Mouse (Mus musculus): ENCODE measurements around the gene Necab2.

Gene Necab2

GRCm38 (mm10) chr8:119446211-119446989 lies at the start of gene Necab2:
Gene Necab2, plus strand, starts transcription at chr8:119446719.
- DNase-seq (ENCODE audit: extremely low spot score, low spot score) = peak; percentile 94

- DNase-seq (ENCODE audit: extremely low spot score, low spot score) = no peak
Measured at GRCm38 (mm10) chr8:119398558-119398957, 48.0 kb upstream of the Necab2 start.

- DNase-seq (ENCODE audit: extremely low spot score, low spot score) = no peak
Measured at GRCm38 (mm10) chr8:119399255-119399654, 47.3 kb upstream of the Necab2 start.

GRCm38 (mm10) chr8:119400122-119400671 lies 46.3 kb upstream of the Necab2 start:
- DNase-seq (ENCODE audit: extremely low spot score, low spot score) = no peak

- no peak for DNase-seq (ENCODE audit: extremely low spot score, low spot score)
Measured at GRCm38 (mm10) chr8:119400904-119401303, 45.6 kb upstream of the Necab2 start.

- DNase-seq (ENCODE audit: extremely low spot score, low spot score) = no peak
Measured at GRCm38 (mm10) chr8:119403912-119404311, 42.6 kb upstream of the Necab2 start.

GRCm38 (mm10) chr8:119404648-119405047 lies 41.9 kb upstream of the Necab2 start:
- no peak for DNase-seq (ENCODE audit: extremely low spot score, low spot score)

GRCm38 (mm10) chr8:119408311-119408710 lies 38.2 kb upstream of the Necab2 start:
- DNase-seq (ENCODE audit: extremely low spot score, low spot score) = no peak

GRCm38 (mm10) chr8:119412037-119412734 lies 34.3 kb upstream of the Necab2 start:
- DNase-seq (ENCODE audit: extremely low spot score, low spot score) = no peak

GRCm38 (mm10) chr8:119412735-119413498 lies 33.6 kb upstream of the Necab2 start:
- peak; percentile 83 for DNase-seq (ENCODE audit: extremely low spot score, low spot score)

- DNase-seq (ENCODE audit: extremely low spot score, low spot score) = no peak
Measured at GRCm38 (mm10) chr8:119413605-119414004, 32.9 kb upstream of the Necab2 start.

- DNase-seq (ENCODE audit: extremely low spot score, low spot score) = no peak
Measured at GRCm38 (mm10) chr8:119420318-119420717, 26.2 kb upstream of the Necab2 start.

- no peak for DNase-seq (ENCODE audit: extremely low spot score, low spot score)
Measured at GRCm38 (mm10) chr8:119421603-119422122, 24.9 kb upstream of the Necab2 start.

GRCm38 (mm10) chr8:119422123-119422711 lies 24.3 kb upstream of the Necab2 start:
- DNase-seq (ENCODE audit: extremely low spot score, low spot score) = no peak

GRCm38 (mm10) chr8:119423631-119424141 lies 22.8 kb upstream of the Necab2 start:
- DNase-seq (ENCODE audit: extremely low spot score, low spot score) = no peak

GRCm38 (mm10) chr8:119424199-119424733 lies 22.3 kb upstream of the Necab2 start:
- no peak for DNase-seq (ENCODE audit: extremely low spot score, low spot score)

- DNase-seq (ENCODE audit: extremely low spot score, low spot score) = no peak
Measured at GRCm38 (mm10) chr8:119424740-119425139, 21.8 kb upstream of the Necab2 start.

GRCm38 (mm10) chr8:119425533-119425932 lies 21.0 kb upstream of the Necab2 start:
- no peak for DNase-seq (ENCODE audit: extremely low spot score, low spot score)

- no peak for DNase-seq (ENCODE audit: extremely low spot score, low spot score)
Measured at GRCm38 (mm10) chr8:119426069-119426735, 20.3 kb upstream of the Necab2 start.

Data from neural tube, embryonic 10.5 days (tissue).